Mouse (Mus musculus) thymus, adult 2 months (tissue): ENCODE data around the gene Gpc5.

Source experiments
- CTCF ChIP-seq: fragments of 200-500 bp; IDR thresholded peaks from 2 replicates; pipeline ENCODE4 v1.5.1; 2012; ENCODE audit warnings: mild to moderate bottlenecking, control low read depth, low read length, moderate library complexity, borderline replicate concordance; ENCODE audit not compliant: control insufficient read depth, poor library complexity, insufficient read depth; ENCODE audit errors: extremely low read depth
- POLR2A ChIP-seq: fragments of 200-500 bp; IDR thresholded peaks from 2 replicates; pipeline ENCODE4 v1.6.1; 2012; ENCODE audit warnings: mild to moderate bottlenecking, low read length, control low read depth, moderate library complexity; ENCODE audit not compliant: control insufficient read depth, poor library complexity, insufficient read depth; ENCODE audit errors: extremely low read depth

DNA sequence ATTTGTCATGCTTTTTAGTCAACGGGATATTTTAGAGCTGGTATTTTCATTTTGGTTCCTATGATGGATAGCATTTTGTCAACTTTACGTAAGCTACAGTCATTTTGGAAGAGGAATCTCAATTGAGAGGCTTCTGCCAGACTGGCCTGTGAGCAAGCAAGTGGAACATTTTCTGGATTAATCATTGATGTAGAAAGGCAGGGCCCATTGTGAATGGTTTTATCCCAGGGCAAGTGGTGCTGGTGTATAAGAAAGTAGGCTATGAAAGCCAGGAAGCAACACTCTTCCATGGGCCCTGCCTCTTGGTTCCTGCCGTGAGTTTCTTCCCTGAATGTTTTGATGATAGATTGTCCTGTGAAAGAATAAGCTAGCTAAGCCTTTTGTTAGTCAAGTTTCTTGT lies 777.1 kb downstream of the Gpc5 start:
- TF ChIP-seq CTCF: no peak
- TF ChIP-seq POLR2A: no peak
